Mouse (Mus musculus) heart, postnatal 36 days (tissue): ENCODE data around the gene Dgkz. TPM values are rescaled to one million over a fixed set of nuclear protein-coding genes. Genes with fewer than 3 reads are reported as not detected.

Experiments
- DNase-seq, 2 experiments: peaks; one replicate each; pipeline ENCODE4 v3.0.0; 2021 to 2022
- intact Hi-C: fragments of 180-260 bp; cut with DNase I; formaldehyde crosslinking; loops from one replicate; pipeline ENCODE4 v1.15.1; 2025
- total RNA-seq, 2 experiments: library from RNA; stranded (reverse); gene quantifications; 2 replicates each; pipeline ENCODE4 v1.2.3; 2021

Gene Dgkz
- total RNA-seq, 2 experiments from 2014 or later = 48.4 to 51.2 TPM

GRCm38 (mm10) chr2:91963443-91963932 lies 12.2 kb downstream of the Dgkz start:
- intact Hi-C loops = loop anchor here (1.0 kb wide), 1 partner anchor 19 kb away; no protein-coding TSS in a partner anchor
- peak; percentile 99 to 100 for DNase-seq

GRCm38 (mm10) chr2:91962864-91963401 lies 12.7 kb downstream of the Dgkz start:
- intact Hi-C loops = loop anchor here (1.0 kb wide), 1 partner anchor 19 kb away; no protein-coding TSS in a partner anchor
- DNase-seq = no peak

GRCm38 (mm10) chr2:91961901-91962761 lies 13.5 kb downstream of the Dgkz start:
- no peak for DNase-seq
- intact Hi-C loops = loop anchor here (1.0 kb wide), 1 partner anchor 14 kb away; no protein-coding TSS in a partner anchor

- intact Hi-C loops = no loop called here
- no peak for DNase-seq
Measured at GRCm38 (mm10) chr2:91960459-91960858, 15.2 kb downstream of the Dgkz start.

- intact Hi-C loops = loop anchor here (1.0 kb wide), 2 partner anchors 15 to 31 kb away; no protein-coding TSS in a partner anchor
- DNase-seq = no peak
Measured at GRCm38 (mm10) chr2:91959544-91960410, 15.9 kb downstream of the Dgkz start.

GRCm38 (mm10) chr2:91958701-91959457 lies 16.8 kb downstream of the Dgkz start:
- peak; percentile 65 to 68 for DNase-seq
- intact Hi-C loops = loop anchor here (1.0 kb wide), 2 partner anchors 15 to 31 kb away; no protein-coding TSS in a partner anchor

- DNase-seq = no peak
- intact Hi-C loops = no loop called here
Measured at GRCm38 (mm10) chr2:91958049-91958448, 17.6 kb downstream of the Dgkz start.

- intact Hi-C loops = no loop called here
- no peak for DNase-seq
Measured at GRCm38 (mm10) chr2:91957096-91957495, 18.6 kb downstream of the Dgkz start.

GRCm38 (mm10) chr2:91955875-91956274 lies 19.8 kb downstream of the Dgkz start:
- intact Hi-C loops = no loop called here
- DNase-seq = no peak

GRCm38 (mm10) chr2:91955121-91955591 lies 20.5 kb downstream of the Dgkz start:
- intact Hi-C loops = no loop called here
- DNase-seq = no peak

- DNase-seq = peak; percentile 74 to 78
- intact Hi-C loops = no loop called here
Measured at GRCm38 (mm10) chr2:91953825-91954224, 21.8 kb downstream of the Dgkz start.

GRCm38 (mm10) chr2:91950275-91951085 lies 25.2 kb downstream of the Dgkz start:
- DNase-seq = peak; percentile 43 to 58
- intact Hi-C loops = no loop called here

- intact Hi-C loops = no loop called here
- DNase-seq = peak; percentile 55 to 67
Measured at GRCm38 (mm10) chr2:91949411-91950274, 26.0 kb downstream of the Dgkz start.

- intact Hi-C loops = loop anchor here (1.0 kb wide), 1 partner anchor 12 kb away; no protein-coding TSS in a partner anchor
- DNase-seq = no peak
Measured at GRCm38 (mm10) chr2:91948792-91949241, 26.8 kb downstream of the Dgkz start.

GRCm38 (mm10) chr2:91948151-91948509 lies 27.5 kb downstream of the Dgkz start:
- intact Hi-C loops = loop anchor here (1.0 kb wide), 1 partner anchor 13 kb away; no protein-coding TSS in a partner anchor
- no peak for DNase-seq

- intact Hi-C loops = loop anchor here (1.0 kb wide), 1 partner anchor 14 kb away; no protein-coding TSS in a partner anchor
- DNase-seq = peak in 1 of 2 experiments; percentile 47
Measured at GRCm38 (mm10) chr2:91947397-91948150, 28.1 kb downstream of the Dgkz start.

GRCm38 (mm10) chr2:91946836-91947235 lies 28.8 kb downstream of the Dgkz start:
- intact Hi-C loops = no loop called here
- DNase-seq = peak; percentile 57 to 63
